Mouse (Mus musculus): ENCODE data around the gene Papola.

Gene Papola

DNA sequence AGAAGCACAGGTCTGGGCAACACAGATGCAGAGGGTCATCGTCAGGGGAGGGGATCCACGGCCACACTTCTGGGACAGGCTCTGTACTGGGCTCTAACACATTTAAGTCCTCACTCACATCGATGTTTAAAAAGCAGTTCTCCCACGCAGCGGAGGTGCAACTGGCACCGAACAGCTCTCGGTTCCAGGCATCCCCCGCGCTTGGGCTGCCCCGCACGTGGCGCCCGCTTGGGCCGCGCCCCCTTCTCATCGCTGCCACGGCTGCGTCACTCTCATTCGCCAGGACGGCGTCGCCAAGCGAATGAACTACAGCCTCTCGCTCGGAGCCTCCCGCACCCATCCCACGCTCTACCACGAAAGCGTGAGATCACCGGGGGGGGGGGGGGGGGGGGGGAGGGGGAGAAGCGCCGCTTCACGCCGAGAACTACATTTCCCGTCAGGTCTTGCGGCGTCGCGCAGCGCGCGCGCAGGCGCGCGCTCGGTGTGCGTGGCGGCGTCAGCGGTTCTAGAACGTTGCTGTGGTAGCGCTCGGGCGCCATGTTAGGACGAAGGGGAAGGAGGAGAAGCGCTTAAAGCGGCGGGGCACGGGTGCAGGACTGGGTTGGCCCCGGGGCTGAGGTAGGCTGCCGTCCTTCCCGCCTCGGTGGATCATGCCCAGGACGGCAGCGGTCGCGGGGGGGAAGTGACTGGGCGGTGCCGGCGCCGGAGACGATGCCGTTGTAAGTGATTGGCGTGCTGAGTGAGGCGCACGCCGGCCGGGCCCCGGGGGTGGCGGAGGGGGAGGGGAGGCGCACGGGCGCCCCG is at the start of gene Papola:
Papola (plus strand) TSS at position 499 of the 804 bp plus-strand sequence.
- peak; percentile 94 for DNase-seq

- DNase-seq: no peak
Measured at GRCm38 (mm10) chr12:105735226-105735888, 49.1 kb upstream of the Papola start.

DNA sequence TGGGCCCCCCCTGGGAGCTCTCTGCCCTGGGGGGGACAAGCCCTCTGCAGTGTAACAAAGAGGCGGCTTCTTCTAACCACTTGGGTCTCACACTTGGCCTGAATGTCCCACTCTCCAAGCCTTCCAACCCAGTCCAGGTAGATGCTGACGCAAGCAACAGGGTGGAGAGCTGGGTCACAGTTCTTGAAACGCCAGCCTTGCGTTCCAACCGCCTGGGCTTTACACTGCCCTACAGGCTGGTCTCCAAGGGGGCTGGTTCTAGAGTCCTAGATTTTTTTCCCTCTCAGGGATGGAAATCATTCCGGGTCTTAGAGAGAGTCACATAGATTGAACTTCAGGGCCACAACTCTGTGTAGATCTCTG is 48.6 kb upstream of the Papola start:
- DNase-seq: no peak

- no peak for DNase-seq
Measured at GRCm38 (mm10) chr12:105738316-105739096, 46.0 kb upstream of the Papola start.

DNA sequence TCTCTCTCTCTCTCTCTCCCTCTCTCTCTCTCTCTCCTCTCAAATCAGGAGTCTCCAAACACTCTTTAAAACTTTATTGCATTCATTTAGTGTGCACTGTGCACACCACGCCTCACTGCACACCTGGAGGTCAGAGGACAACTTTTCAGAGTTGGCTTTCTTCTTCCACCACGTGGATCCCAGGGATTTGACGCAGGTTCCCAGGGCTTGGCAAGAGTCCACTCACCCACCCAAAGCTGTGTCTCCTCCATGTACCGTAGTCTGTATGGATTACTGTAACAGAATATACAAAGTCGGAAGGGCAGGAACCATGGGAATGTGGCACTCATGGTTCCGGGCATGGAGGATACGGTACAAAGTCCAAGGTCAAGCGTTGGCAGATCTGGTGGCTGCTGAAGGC is 44.8 kb upstream of the Papola start:
- peak; percentile 53 for DNase-seq

DNA sequence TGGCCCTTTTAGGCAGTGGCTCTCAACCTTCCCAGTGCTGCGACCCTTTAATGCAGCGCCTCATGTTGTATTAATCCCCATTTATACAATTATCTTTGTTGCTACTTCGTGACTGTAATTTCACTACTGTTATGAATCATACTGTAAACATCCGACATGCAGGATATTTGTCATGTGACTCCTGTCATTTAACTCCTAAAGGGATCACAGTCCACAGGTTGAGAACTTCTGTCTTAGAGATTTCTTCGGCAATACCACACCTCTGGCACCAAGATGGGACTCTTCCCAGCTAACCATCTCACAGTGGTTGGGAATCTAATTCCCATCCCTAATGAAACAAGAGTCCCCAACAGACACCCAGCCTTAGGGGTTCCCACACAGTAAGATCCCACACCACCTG is 36.4 kb upstream of the Papola start:
- no peak for DNase-seq

DNA sequence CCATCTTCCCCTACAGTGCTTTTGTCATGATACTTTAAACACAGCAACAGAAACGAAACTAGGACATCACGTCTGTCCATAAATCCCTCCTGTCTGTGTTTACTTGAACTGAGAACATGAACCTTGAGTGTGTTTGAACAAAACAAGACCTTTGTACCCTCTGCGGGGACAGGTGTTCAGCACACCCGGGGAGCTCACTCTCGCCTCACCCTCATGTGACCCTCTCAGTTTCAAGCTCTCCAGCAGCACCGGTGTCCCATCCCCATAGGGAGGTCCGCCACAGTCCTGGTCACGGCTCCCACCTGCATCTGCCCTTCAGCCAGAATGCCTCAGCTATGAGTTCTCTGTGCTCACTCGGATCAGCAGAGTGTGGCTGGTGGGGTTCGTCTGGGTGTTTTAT is 30.7 kb upstream of the Papola start:
- peak; percentile 59 for DNase-seq

DNA sequence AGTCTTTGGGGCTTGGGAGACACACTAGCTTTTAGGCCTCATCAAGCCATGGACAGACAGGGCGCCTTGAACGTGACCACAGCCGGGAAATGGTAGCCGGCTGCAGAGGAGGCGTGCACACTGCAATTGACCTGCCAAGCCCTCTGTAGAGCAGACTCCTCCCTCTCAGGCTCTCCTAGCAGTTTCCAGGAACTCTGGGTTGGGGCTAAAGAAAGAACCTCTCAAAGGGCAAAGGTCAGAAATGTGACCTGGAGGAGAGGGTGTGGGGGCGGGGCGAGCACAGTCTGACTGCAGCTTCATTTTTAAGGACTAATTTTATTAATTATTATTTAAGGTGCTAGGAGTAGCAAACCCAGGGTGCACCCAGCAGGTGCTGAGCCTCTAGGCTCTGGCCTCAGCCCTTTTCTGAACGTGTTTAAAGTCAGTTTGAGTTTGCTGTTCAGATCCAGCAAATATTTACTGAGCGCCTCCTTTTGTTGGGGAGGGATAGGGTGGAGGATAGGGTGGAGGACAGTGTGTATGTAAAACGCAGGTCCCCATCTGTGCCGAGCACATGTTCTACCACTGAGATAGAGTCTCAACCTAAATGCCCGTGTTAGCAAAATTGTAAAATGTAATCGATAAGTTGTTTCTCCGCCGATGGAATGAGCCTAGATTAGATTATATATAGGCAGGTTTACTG is 26.5 kb upstream of the Papola start:
- DNase-seq: peak; percentile 83

- peak; percentile 17 for DNase-seq
Measured at GRCm38 (mm10) chr12:105758911-105759310, 25.6 kb upstream of the Papola start.

DNA sequence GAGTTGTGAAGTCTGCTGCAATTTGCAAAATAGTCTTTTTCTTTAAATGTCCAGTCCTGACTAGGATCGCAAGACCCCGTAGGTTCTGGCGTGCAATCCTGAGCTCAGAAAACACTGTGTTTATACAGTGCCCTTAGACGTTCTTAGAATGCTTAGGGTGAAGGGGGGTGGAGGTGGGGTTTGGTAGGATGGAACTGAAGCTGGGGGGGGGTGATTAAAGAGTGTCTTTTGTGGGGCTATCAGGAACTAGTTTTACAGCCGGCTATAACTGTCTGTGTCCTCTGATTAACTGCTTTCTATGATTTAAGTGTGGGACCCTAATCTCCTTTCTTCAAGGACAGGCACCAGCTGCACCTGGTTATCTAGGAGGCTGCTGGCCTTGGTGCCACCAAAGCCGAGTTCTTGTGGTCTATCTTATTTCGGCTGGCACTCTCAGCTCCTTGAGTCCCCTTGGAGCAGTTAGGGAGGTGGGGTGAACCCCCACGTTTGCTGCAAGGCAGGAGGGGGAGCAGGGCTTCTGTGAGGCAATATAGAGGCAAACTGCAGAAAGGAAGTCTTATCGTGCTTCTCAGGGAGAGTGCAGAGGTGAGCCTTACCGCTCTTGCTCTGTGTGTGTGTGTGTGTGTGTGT is 24.5 kb upstream of the Papola start:
- DNase-seq: no peak

DNA sequence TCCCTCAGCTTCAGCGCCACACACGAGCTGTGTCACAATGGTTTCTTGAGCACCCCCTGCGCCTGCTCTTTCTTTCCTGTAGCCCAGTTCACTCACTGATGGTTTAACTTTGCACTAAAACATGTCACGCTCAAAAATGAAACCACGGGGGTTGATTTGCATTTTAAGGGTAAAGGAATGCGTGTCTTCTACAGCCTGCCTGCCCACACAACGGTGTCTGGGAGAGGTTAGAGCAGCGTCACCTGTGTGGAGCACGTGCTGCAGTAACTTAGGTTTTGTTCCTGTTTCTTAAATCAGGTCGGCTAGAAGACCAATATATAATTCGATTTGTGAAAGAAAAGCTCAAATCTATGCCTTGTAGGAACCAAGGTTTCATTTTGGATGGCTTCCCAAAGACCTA is 23.3 kb upstream of the Papola start:
- no peak for DNase-seq

DNA sequence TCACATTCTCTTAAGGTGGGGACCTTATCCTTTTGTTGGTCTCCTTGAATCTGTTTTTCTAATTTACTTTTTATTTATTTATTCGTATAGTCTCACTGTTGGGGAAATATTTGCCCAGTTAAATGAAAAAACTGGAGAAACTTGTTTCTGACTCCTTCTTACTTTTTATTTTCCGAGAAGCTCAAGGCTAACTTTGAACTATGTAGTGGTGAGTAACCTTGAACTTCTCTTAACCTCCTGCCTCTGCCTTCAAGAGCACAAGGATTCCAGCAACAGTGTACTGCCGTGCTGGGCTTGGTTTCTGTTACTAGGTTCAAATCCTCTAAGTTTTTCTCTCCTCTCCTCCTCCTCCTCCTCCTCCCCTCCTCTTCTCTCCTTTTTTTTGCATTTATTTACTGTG is 22.9 kb upstream of the Papola start:
- DNase-seq: no peak

- DNase-seq: no peak
Measured at GRCm38 (mm10) chr12:105769700-105770099, 14.8 kb upstream of the Papola start.

DNA sequence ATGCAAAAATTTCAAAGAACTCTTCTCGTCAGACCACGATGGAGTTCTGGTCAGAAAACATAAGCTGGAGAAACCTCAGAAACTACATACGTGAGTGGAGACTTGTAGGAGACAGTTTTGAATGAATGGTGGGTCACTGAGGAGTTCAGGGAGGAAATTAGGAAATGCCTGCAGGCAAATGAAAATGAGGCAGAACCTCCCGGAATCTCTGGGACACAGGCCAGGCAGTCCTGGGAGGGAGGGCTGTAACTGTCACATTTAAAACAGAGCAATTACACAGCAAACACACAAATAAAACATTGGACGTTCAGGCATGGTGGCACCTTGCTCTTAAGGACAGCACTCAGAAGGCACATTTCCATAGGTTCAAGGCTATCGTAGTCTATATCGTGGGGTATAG is 9.6 kb upstream of the Papola start:
- DNase-seq: peak; percentile 59

GRCm38 (mm10) chr12:105777651-105778050 is 6.8 kb upstream of the Papola start:
- no peak for DNase-seq

- peak; percentile 85 for DNase-seq
Measured at GRCm38 (mm10) chr12:105785000-105785774, 693 bp downstream of the Papola start.

DNA sequence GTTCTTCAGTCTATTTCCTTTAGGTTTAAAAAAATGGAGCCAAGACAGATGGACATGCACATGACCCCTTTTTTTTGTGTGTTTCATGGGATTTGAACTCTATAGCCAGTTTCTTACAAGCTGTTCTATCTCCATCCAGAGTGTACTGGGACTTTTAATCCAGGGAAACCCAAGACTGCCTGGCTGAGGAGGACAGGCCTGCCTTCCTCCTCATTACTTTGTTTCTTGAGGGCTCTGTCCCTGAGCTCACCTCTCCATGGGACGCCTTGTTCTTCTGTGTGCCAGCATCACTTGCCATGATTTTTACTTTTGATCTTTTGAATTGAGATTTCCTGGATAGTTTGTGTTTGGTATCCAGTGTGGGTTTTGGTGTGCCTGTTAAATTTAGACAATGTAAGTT is 1.6 kb downstream of the Papola start:
- no peak for DNase-seq

DNA sequence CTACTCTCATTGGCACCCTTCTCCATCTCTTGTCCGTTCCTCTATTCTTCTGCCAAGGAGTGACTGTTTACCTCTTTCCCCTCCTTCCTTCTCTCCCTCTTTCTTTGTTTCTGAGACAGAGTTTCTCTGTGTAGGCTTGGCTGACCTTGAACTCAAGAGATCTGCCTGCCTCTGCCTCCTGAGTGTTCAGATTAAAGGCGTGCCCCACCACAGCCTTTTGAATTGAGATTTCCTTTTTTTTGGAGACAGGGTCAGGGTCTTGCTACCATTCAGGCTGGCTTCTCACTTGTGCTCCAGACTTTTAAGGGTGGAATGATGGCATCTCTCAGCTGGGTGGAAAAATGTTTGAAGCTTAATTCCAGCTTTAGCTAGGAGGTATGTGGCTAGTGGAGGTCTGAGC is 3.1 kb downstream of the Papola start:
- no peak for DNase-seq

DNA sequence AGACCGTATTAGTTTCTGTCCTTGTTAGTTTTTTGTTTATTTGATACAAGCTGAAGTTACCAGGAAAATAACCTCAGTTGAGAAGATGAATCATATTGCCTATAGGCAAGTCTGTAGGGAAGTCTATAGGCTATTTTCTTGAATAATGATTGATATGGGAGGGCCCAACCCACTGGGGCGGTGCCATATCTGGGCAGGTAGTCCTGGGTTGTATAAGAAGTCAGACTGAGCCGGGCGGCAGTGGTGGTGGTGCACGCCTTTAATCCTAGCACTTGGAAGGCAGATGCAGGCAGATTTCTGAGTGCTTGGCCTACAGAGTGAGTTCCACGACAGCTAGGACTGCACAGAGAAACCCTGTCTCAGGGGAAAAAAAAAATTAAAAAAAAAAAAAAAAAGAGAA is 5.4 kb downstream of the Papola start:
- no peak for DNase-seq

- no peak for DNase-seq
Measured at GRCm38 (mm10) chr12:105794896-105795295, 10.4 kb downstream of the Papola start.

DNA sequence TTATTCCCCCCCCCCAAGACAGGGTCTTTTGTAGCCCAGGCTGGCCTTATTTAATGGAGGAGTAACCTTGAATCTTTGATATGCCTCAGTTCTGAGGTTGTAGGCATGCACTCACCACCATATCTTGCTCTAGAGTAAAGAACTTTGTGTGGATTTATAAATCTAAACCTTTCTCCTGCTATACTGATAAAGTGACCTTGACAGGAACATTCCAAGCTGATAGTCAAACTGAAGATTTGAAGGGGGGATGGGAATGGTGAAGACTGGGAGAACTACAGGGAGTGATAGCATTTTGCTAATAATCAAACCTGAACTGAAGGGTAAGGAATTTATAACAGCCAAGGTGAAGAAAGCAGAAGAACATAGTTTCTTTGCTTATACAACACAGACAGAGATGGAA is 13.5 kb downstream of the Papola start:
- no peak for DNase-seq

- DNase-seq: no peak
Measured at GRCm38 (mm10) chr12:105805790-105806189, 21.3 kb downstream of the Papola start.
